Mouse (Mus musculus) stomach, postnatal 0 days (tissue): ENCODE results near the gene Dph1.

Source experiments
- CTCF ChIP-seq: IDR thresholded peaks from 2 replicates; pipeline ENCODE4 v1.5.1; 2016; ENCODE audit warnings: antibody characterized with exemption, low read depth, mild to moderate bottlenecking, moderate library complexity
- EP300 ChIP-seq: optimal IDR thresholded peaks from 2 replicates; pipeline ENCODE3; 2016; ENCODE audit warnings: antibody characterized with exemption

DNA sequence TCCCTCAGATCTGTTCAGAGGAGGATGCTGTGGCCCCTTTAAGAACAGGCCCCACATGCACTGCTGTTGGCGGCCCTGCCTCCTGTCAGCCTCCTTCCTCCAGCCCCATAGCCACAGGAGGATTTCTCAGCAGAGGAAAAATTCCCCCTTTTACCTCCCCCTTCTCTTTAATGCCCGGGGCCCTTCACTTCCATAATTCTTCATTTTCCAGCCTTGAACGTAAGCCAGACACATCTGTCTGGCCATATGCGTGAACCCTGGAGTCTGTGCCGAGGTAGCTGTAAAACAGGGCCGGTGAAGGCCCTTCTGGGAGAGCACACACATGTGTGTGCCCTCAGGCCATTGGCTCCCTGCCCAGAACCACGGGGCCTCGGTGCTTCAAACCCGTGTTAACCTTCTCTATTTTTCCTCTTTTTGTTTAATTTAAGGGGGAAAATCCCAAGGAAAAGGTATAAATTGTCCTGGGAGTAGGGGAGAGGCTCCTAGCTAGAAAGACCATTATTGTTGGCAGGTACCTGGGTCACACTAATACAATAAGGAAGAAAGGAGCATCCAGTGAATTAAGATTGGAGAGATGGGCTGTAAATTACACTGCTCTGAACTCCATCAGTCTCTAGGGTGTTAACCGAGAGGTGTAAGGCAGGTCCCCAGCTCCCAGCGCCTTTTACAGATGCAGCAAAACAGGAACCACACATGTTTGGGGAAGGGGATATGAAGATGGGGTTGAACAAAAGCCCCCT, 43.8 kb downstream of the Dph1 start:
- no peak for TF ChIP-seq CTCF
- TF ChIP-seq EP300: no peak
